Mouse (Mus musculus) neural tube, embryonic 11.5 days (tissue): ENCODE results near the gene Ube2d1. TPM values are rescaled to one million over a fixed set of nuclear protein-coding genes. Genes with fewer than 3 reads are reported as not detected.

Source experiments
- ATAC-seq: fragments of 200-750 bp; cut with Nextera tagmentation; 2 replicates; pipeline ENCODE4 v1.8.0; 2017; ENCODE audit warnings: moderate number of reproducible peaks, mild to moderate bottlenecking, moderate TSS enrichment, moderate library complexity; ENCODE audit not compliant: insufficient read depth, low FRiP score, low TSS enrichment
- DNase-seq: peaks from one replicate; pipeline ENCODE4 v3.0.0-alpha.2; 2015; ENCODE audit warnings: low spot score
- H3K27ac ChIP-seq: fragments of 300-500 bp; sonication (generic); 2 replicates; pipeline ENCODE4 v1.5.1; 2014; ENCODE audit warnings: low read depth, mild to moderate bottlenecking, low read length
- H3K27me3 ChIP-seq: fragments of 300-500 bp; sonication (generic); 2 replicates; pipeline ENCODE4 v1.6.1; 2014; ENCODE audit warnings: mild to moderate bottlenecking, low read length, mixed read lengths; ENCODE audit not compliant: control insufficient read depth, insufficient read depth
- H3K36me3 ChIP-seq: fragments of 300-500 bp; sonication (generic); 2 replicates; pipeline ENCODE4 v1.6.1; 2014; ENCODE audit warnings: mild to moderate bottlenecking, low read length, moderate library complexity, mixed read lengths; ENCODE audit not compliant: control insufficient read depth, insufficient read depth
- H3K4me1 ChIP-seq: fragments of 300-500 bp; sonication (generic); 2 replicates; pipeline ENCODE4 v1.6.1; 2014; ENCODE audit warnings: low read length, mixed read lengths; ENCODE audit not compliant: control insufficient read depth, insufficient read depth
- H3K4me2 ChIP-seq: fragments of 300-500 bp; sonication (generic); 2 replicates; pipeline ENCODE4 v1.6.1; 2014; ENCODE audit warnings: low read depth, mild to moderate bottlenecking, moderate library complexity
- H3K4me3 ChIP-seq: fragments of 300-500 bp; sonication (generic); 2 replicates; pipeline ENCODE4 v1.5.1; 2014; ENCODE audit warnings: low read depth, low read length
- H3K9ac ChIP-seq: fragments of 300-500 bp; sonication (generic); 2 replicates; pipeline ENCODE4 v1.6.1; 2014; ENCODE audit warnings: mild to moderate bottlenecking, low read length
- H3K9me3 ChIP-seq: fragments of 300-500 bp; sonication (generic); 2 replicates; pipeline ENCODE4 v1.6.1; 2016; ENCODE audit warnings: low read length; ENCODE audit not compliant: control insufficient read depth
- WGBS: fragments of 180-500 bp; shearing (Covaris S2); extraction: QIAGEN DNeasy Blood & Tissue Kit; methylation state at CpG from one replicate; pipeline ENCODE4 v1.1.7; 2014; 5-methylcytosine and 5-hydroxymethylcytosine counted together
- polyA plus RNA-seq: library from polyadenylated mRNA; unstranded; fragments of >200 nt; fragmentation: Nextera tagmentation; extraction: Ambion mirVana; gene quantifications from 2 replicates; pipeline ENCODE4 v1.2.1, GENCODE M21; 2014

The Ube2d1 gene
- polyA plus RNA-seq, 1 experiment from 2014 or later, result 199 TPM

GRCm38 (mm10) chr10:71306190-71306589 is 21.1 kb upstream of the Ube2d1 start:
- peak overlapping the region; percentile 27 for H3K4me2 ChIP-seq
- DNase-seq (peak; percentile 46), ATAC-seq (no peak)
- no peaks in the 10 kb centered on the region for H3K36me3 ChIP-seq
- H3K9ac ChIP-seq, result no peak overlapping the region
- H3K4me1 ChIP-seq, result no peaks in the 10 kb centered on the region
- no peak overlapping the region for H3K4me3 ChIP-seq
- no peak overlapping the region for H3K27ac ChIP-seq
- no peaks in the 10 kb centered on the region for H3K27me3 ChIP-seq
- no peaks in the 10 kb centered on the region for H3K9me3 ChIP-seq
- 24% methylated on average over 6 of the region's 6 CpGs for WGBS

GRCm38 (mm10) chr10:71302490-71302889 is 17.4 kb upstream of the Ube2d1 start:
- peak; percentile 30 for DNase-seq
- 27% methylated on average over 5 of the region's 5 CpGs for WGBS

GRCm38 (mm10) chr10:71300161-71300560 is 15.1 kb upstream of the Ube2d1 start:
- no peak overlapping the region for H3K4me2 ChIP-seq
- H3K27me3 ChIP-seq, result no peaks in the 10 kb centered on the region
- no peak overlapping the region for H3K4me3 ChIP-seq
- no peak overlapping the region for H3K27ac ChIP-seq
- no peaks in the 10 kb centered on the region for H3K9me3 ChIP-seq
- no peak overlapping the region for H3K9ac ChIP-seq
- 83% methylated on average over 16 of the region's 16 CpGs for WGBS
- no peak for ATAC-seq
- no peak for DNase-seq
- H3K36me3 ChIP-seq, result no peaks in the 10 kb centered on the region
- no peaks in the 10 kb centered on the region for H3K4me1 ChIP-seq

More at GRCm38 (mm10) chr10:71302490-71302889, 17.4 kb upstream of the Ube2d1 start:
- Histone ChIP-seq H3K4me3 (no peak overlapping the region), H3K27me3 (no peaks in the 10 kb centered on the region), H3K4me2 (no peak overlapping the region), H3K9ac (no peak overlapping the region), H3K4me1 (no peaks in the 10 kb centered on the region), H3K27ac (no peak overlapping the region), H3K36me3 (no peaks in the 10 kb centered on the region), H3K9me3 (no peaks in the 10 kb centered on the region)
- no peak for ATAC-seq

DNA sequence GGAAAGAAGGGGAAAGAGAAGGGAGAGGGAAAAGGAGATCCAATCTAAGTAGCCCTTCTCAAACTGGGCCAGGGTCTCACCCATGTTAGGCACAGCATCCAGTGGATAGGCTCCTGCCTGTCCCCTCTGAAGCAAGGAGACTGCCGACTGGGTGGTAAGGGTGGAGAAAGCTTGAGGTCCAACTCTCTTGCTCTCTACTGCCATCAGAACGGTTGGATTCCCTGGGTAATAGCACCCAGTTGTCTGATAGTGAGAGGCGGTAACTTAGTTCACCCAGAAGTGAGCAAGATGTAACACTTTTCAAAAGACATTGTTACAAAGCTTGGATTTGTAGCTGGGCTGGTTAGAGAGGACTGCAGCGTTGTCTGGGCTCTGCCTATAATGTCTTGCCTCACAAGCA is 8.2 kb upstream of the Ube2d1 start:
- Histone ChIP-seq H3K4me3 (no peak overlapping the region), H3K27ac (no peak overlapping the region), H3K27me3 (no peaks in the 10 kb centered on the region), H3K9me3 (no peaks in the 10 kb centered on the region), H3K9ac (no peak overlapping the region), H3K4me1 (0 out of 2 replicates have a peak, but pooled peaks cover 4% of the 10 kb centered on the region), H3K4me2 (no peak overlapping the region), H3K36me3 (no peaks in the 10 kb centered on the region)
- WGBS, result 55% methylated on average over 4 of the region's 4 CpGs
- ATAC-seq, result no peak
- DNase-seq, result no peak

DNA sequence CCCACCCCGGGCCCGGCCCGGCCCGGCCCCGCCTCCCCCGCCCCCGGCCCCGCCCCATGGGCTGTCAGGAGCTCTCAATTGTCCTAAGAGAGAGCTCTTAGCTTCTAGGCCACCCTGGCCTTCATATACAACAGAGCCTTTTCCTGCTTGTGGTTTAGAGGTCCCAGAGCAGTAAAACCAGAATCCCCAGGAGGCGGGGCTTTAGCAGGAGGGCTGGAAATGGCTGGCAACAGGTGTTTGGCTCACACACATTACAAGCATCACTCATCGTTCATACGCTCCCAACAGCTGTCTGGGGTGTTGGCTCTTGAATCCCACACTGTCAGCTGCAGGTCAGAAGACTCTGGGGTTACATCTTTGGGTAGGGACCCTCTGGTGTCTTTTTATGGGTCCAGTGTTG is 7.2 kb upstream of the Ube2d1 start:
- ATAC-seq, result 0 out of 2 replicates have a peak, but pooled peaks have one; percentile 33

GRCm38 (mm10) chr10:71291801-71292200 is 6.7 kb upstream of the Ube2d1 start:
- H3K36me3 ChIP-seq, result no peaks in the 10 kb centered on the region
- no peak for DNase-seq
- H3K27me3 ChIP-seq, result no peaks in the 10 kb centered on the region
- no peaks in the 10 kb centered on the region for H3K9me3 ChIP-seq
- 0 out of 2 replicates have a peak, but pooled peaks cover 4% of the 10 kb centered on the region for H3K4me1 ChIP-seq
- no peak overlapping the region for H3K27ac ChIP-seq
- H3K4me2 ChIP-seq, result no peak overlapping the region; the same call in 1 of the 2 replicates
- ATAC-seq, result 0 out of 2 replicates have a peak, but pooled peaks have one; percentile 36
- H3K4me3 ChIP-seq, result no peak overlapping the region
- WGBS, result 23% methylated on average over 4 of the region's 4 CpGs
- no peak overlapping the region for H3K9ac ChIP-seq

More for the DNA sequence above, 7.2 kb upstream of the Ube2d1 start:
- 11% methylated on average over 11 of the region's 11 CpGs for WGBS
- Histone ChIP-seq H3K4me2 (no peak overlapping the region; the same call in 1 of the 2 replicates), H3K9me3 (no peaks in the 10 kb centered on the region), H3K4me3 (no peak overlapping the region), H3K27me3 (no peaks in the 10 kb centered on the region), H3K27ac (no peak overlapping the region), H3K4me1 (0 out of 2 replicates have a peak, but pooled peaks cover 4% of the 10 kb centered on the region), H3K9ac (no peak overlapping the region), H3K36me3 (no peaks in the 10 kb centered on the region)
- peak; percentile 16 for DNase-seq

DNA sequence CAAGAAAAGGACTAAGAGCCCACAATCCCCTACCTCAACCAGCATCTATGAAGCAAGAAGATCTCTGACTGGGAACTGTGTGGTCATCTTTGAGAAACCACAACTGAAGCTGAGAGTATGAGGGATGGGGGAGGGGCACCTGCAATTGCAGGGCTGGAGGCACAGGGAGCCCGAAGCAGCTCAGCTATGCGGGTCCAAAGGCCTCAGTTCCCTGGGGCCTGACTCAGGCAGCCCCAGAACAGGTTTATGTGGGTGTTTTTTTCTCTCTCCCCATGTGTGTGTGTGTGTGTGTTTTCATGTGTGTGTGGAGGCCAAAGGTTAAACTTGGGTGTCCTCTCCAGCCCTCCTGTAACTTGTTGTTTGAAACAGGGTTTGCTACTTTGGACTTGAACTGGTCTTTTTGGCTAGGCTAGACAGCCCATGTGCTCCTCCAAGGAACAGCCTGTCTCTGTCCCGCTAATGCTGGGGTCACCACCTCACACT is 6.2 kb upstream of the Ube2d1 start:
- H3K4me3 ChIP-seq, result no peak overlapping the region
- ATAC-seq (no peak), DNase-seq (no peak)
- H3K9me3 ChIP-seq, result no peaks in the 10 kb centered on the region
- no peak overlapping the region for H3K9ac ChIP-seq
- 26% methylated on average over 3 of the region's 3 CpGs for WGBS
- 0 out of 2 replicates have a peak, but pooled peaks cover 4% of the 10 kb centered on the region for H3K4me1 ChIP-seq
- H3K27me3 ChIP-seq, result no peaks in the 10 kb centered on the region
- no peak overlapping the region for H3K27ac ChIP-seq
- no peaks in the 10 kb centered on the region for H3K36me3 ChIP-seq
- no peak overlapping the region for H3K4me2 ChIP-seq

DNA sequence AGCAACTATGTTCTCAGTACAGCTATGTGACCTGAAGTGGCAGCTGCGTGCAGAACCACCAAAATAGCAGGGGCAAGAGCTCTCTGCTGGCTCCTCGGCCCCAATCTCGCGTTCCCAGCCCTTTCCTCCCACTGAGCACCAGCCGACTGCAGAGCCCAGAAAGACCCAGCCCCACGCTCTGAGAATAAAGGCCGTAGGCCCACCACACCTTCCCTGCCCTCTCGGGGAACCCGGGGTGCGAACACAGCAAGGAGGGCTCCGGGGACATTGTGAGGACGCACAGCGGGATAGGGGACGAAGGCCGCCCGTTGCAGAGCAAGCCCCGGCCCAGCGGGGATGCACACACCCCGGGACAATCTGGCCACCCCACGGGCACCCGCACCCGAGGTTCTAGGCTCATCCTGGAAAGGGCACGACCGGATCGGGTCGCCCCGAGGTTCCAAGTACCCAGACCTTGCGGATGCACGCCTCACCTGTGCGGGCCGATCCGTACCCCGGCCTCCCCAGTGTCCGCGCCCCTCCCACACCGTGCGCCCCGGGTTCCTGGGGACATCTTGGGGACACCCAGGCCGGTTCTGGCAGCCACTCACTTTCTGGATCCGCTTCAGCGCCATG is 444 bp downstream of the Ube2d1 start:
- ATAC-seq (peak; percentile 76), DNase-seq (peak; percentile 71)
- Histone ChIP-seq H3K4me1 (peaks cover 4% of the 10 kb centered on the region), H3K27me3 (no peaks in the 10 kb centered on the region), H3K9me3 (no peaks in the 10 kb centered on the region), H3K9ac (peak overlapping the region; percentile 89), H3K36me3 (no peaks in the 10 kb centered on the region), H3K27ac (peak overlapping the region; percentile 24), H3K4me2 (peak overlapping the region; percentile 45), H3K4me3 (peak overlapping the region; percentile 74)
- under 1% methylated on average over 41 of the region's 41 CpGs for WGBS

- H3K4me2 ChIP-seq, result peak overlapping the region; percentile 45
- ATAC-seq (no peak), DNase-seq (no peak)
- H3K9me3 ChIP-seq, result no peaks in the 10 kb centered on the region
- H3K4me1 ChIP-seq, result peaks cover 4% of the 10 kb centered on the region
- 8% methylated on average over 8 of the region's 8 CpGs for WGBS
- H3K9ac ChIP-seq, result peak overlapping the region; percentile 89
- H3K4me3 ChIP-seq, result peak overlapping the region; percentile 74
- H3K27ac ChIP-seq, result no peak overlapping the region
- no peaks in the 10 kb centered on the region for H3K27me3 ChIP-seq
- no peaks in the 10 kb centered on the region for H3K36me3 ChIP-seq
Observed at GRCm38 (mm10) chr10:71284131-71284510, 941 bp downstream of the Ube2d1 start.
